Mouse (Mus musculus): ENCODE data around the gene Gm28053.

DNA sequence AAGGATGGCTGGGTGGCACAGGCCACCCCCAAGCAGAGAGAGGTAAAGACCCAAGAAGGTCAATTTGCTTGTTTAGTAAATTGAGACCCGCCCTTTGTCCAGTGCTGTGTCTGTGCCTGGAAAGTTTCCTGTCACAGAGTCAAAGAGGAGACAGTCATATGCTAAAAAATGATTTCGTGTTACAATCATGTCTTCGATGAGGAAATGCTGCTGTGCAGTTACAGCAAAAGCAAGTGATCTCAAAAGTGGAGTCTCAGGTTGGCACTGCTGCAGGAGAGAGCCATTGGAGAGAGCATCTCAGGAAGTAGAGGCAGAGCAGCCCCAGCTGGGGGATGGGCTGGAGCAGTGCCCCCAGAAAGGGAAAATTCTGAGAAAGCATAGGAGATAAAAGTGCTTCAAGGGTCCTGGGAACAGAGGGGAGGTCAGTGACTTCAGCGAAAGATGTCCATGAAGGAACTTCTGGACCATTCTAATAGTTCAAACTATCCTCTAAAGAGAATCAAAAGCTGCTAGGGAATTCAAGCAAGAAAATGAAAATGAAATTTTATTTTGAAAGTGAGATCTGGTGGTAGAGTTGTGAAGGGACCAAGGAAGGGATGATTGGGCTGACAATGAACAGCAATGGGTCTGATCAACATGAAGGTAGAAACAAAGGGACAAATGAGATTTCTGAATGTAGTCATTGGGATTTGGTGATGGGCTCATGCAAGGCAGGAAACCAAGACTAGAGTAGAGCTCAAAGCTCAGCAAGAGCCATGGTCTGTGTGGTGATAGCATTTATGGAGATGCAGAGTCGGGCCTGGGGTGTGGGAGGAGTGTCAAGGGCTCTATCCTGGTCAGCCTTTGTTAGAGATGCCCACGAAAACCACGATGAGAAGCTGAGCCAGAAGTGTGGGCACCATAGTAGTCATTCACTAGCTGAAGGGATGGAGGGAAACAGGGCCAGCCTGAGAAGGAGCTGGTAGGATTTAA, 32.4 kb upstream of the Gm28053 start:
- TF ChIP-seq CTCF (IDR thresholded peaks at IDR 0.05; ENCODE audit: low read depth, low read length), result no peak
- TF ChIP-seq POLR2A (IDR thresholded peaks at IDR 0.05; ENCODE audit: borderline replicate concordance, low read depth, low read length), result no peak

Data from bone marrow macrophage, adult 2 months (primary cell).